Mouse (Mus musculus) heart, embryonic 16.5 days (tissue): ENCODE data around the gene Fam57b. TPM values are rescaled to one million over a fixed set of nuclear protein-coding genes. Genes with fewer than 3 reads are reported as not detected.

Experiments used
- ATAC-seq: fragments of 200-750 bp; cut with Nextera tagmentation; replicated peaks from 2 replicates; pipeline ENCODE4 v1.8.0; 2017; ENCODE audit warnings: moderate number of reproducible peaks; ENCODE audit not compliant: insufficient read depth, low FRiP score; ENCODE audit errors: extremely low read depth
- H3K27ac ChIP-seq: fragments of 300-500 bp; sonication (generic); 2 replicates; pipeline ENCODE4 v1.5.1; 2014; ENCODE audit warnings: mild to moderate bottlenecking, low read length, control low read depth, moderate library complexity
- H3K27me3 ChIP-seq: fragments of 300-500 bp; sonication (generic); 2 replicates; pipeline ENCODE4 v1.6.1; 2014; ENCODE audit warnings: low read length, mixed read lengths; ENCODE audit not compliant: control insufficient read depth, insufficient read depth
- H3K36me3 ChIP-seq: fragments of 300-500 bp; sonication (generic); 2 replicates; pipeline ENCODE4 v1.6.1; 2014; ENCODE audit not compliant: control insufficient read depth, insufficient read depth
- H3K4me1 ChIP-seq: fragments of 300-500 bp; sonication (generic); 2 replicates; pipeline ENCODE4 v1.6.1; 2014; ENCODE audit warnings: low read length, mixed read lengths; ENCODE audit not compliant: control insufficient read depth, insufficient read depth
- H3K4me2 ChIP-seq: fragments of 300-500 bp; sonication (generic); 2 replicates; pipeline ENCODE4 v1.6.1; 2014; ENCODE audit warnings: low read depth, mild to moderate bottlenecking, control low read depth, low read length
- H3K4me3 ChIP-seq: fragments of 300-500 bp; sonication (generic); 2 replicates; pipeline ENCODE4 v1.5.1; 2014; ENCODE audit warnings: mild to moderate bottlenecking, control low read depth, low read length
- H3K9ac ChIP-seq: fragments of 300-500 bp; sonication (generic); 2 replicates; pipeline ENCODE4 v1.6.1; 2014; ENCODE audit warnings: low read length, control low read depth
- H3K9me3 ChIP-seq: fragments of 300-500 bp; sonication (generic); replicated peaks from 2 replicates; pipeline ENCODE4 v1.6.1; 2016; ENCODE audit warnings: low read length; ENCODE audit not compliant: control insufficient read depth
- WGBS: fragments of 180-500 bp; shearing (Covaris S2); extraction: QIAGEN DNeasy Blood & Tissue Kit; methylation state at CpG from one replicate; pipeline ENCODE4 v1.1.7; 2014; 5-methylcytosine and 5-hydroxymethylcytosine counted together
- polyA plus RNA-seq: library from polyadenylated mRNA; unstranded; fragments of >200 nt; fragmentation: Nextera tagmentation; extraction: Ambion mirVana; gene quantifications from 2 replicates; pipeline ENCODE4 v1.2.1, GENCODE M21; 2015

Gene Fam57b
- polyA plus RNA-seq, 1 experiment from 2014 or later, result 1.4 TPM

GRCm38 (mm10) chr7:126847421-126848398 lies 50.2 kb downstream of the Fam57b start:
- H3K4me3 ChIP-seq, result peak overlapping the region; percentile 59
- H3K27ac ChIP-seq, result no peak overlapping the region

GRCm38 (mm10) chr7:126848794-126849193 lies 51.3 kb downstream of the Fam57b start:
- H3K27ac ChIP-seq, result no peak overlapping the region
- no peaks in the 10 kb centered on the region for H3K9me3 ChIP-seq
- ATAC-seq, result no peak
- no peak overlapping the region for H3K9ac ChIP-seq
- peaks cover 28% of the 10 kb centered on the region for H3K27me3 ChIP-seq
- H3K4me1 ChIP-seq, result 0 out of 2 replicates have a peak, but pooled peaks cover 6% of the 10 kb centered on the region
- H3K4me3 ChIP-seq, result no peak overlapping the region
- no peak overlapping the region for H3K4me2 ChIP-seq
- peaks cover 10% of the 10 kb centered on the region for H3K36me3 ChIP-seq
- 32% methylated on average over 10 of the region's 10 CpGs for WGBS

More at GRCm38 (mm10) chr7:126847421-126848398, 50.2 kb downstream of the Fam57b start:
- no peaks in the 10 kb centered on the region for H3K9me3 ChIP-seq
- ATAC-seq, result no peak
- 0 out of 2 replicates have a peak, but pooled peaks cover 6% of the 10 kb centered on the region for H3K4me1 ChIP-seq
- peaks cover 7% of the 10 kb centered on the region for H3K36me3 ChIP-seq
- peaks cover 28% of the 10 kb centered on the region for H3K27me3 ChIP-seq
- H3K4me2 ChIP-seq, result peak overlapping the region; percentile 95
- H3K9ac ChIP-seq, result peak overlapping the region; percentile 62
- WGBS, result under 1% methylated on average over 73 of the region's 74 CpGs

- no peak overlapping the region for H3K4me3 ChIP-seq
- H3K9me3 ChIP-seq, result no peaks in the 10 kb centered on the region
- peaks cover 28% of the 10 kb centered on the region for H3K27me3 ChIP-seq
- WGBS, result 58% methylated on average over 6 of the region's 6 CpGs
- H3K4me2 ChIP-seq, result no peak overlapping the region
- no peak overlapping the region for H3K27ac ChIP-seq
- H3K9ac ChIP-seq, result no peak overlapping the region
- no peak for ATAC-seq
- H3K36me3 ChIP-seq, result peaks cover 16% of the 10 kb centered on the region
- 0 out of 2 replicates have a peak, but pooled peaks cover 6% of the 10 kb centered on the region for H3K4me1 ChIP-seq
Observed at GRCm38 (mm10) chr7:126850161-126850560, 52.7 kb downstream of the Fam57b start.

GRCm38 (mm10) chr7:126851192-126851591 lies 53.7 kb downstream of the Fam57b start:
- no peak overlapping the region for H3K4me2 ChIP-seq
- no peak overlapping the region for H3K9ac ChIP-seq
- H3K9me3 ChIP-seq, result no peaks in the 10 kb centered on the region
- H3K27me3 ChIP-seq, result peaks cover 28% of the 10 kb centered on the region
- ATAC-seq, result no peak
- 55% methylated on average over 12 of the region's 12 CpGs for WGBS
- peaks cover 22% of the 10 kb centered on the region for H3K36me3 ChIP-seq
- no peak overlapping the region for H3K27ac ChIP-seq
- 0 out of 2 replicates have a peak, but pooled peaks cover 6% of the 10 kb centered on the region for H3K4me1 ChIP-seq
- no peak overlapping the region for H3K4me3 ChIP-seq

GRCm38 (mm10) chr7:126853454-126853853 lies 56.0 kb downstream of the Fam57b start:
- H3K27me3 ChIP-seq, result peaks cover 11% of the 10 kb centered on the region
- no peak overlapping the region for H3K9ac ChIP-seq
- no peak overlapping the region for H3K4me2 ChIP-seq
- H3K36me3 ChIP-seq, result peaks cover 35% of the 10 kb centered on the region
- no peak for ATAC-seq
- 91% methylated on average over 5 of the region's 5 CpGs for WGBS
- no peak overlapping the region for H3K27ac ChIP-seq
- H3K9me3 ChIP-seq, result no peaks in the 10 kb centered on the region
- no peaks in the 10 kb centered on the region for H3K4me1 ChIP-seq
- no peak overlapping the region for H3K4me3 ChIP-seq

- peaks cover 45% of the 10 kb centered on the region for H3K36me3 ChIP-seq
- 78% methylated on average over 3 of the region's 3 CpGs for WGBS
- H3K9ac ChIP-seq, result no peak overlapping the region
- peaks cover under 1% of the 10 kb centered on the region for H3K4me1 ChIP-seq
- H3K4me3 ChIP-seq, result no peak overlapping the region
- no peak overlapping the region for H3K4me2 ChIP-seq
- H3K27me3 ChIP-seq, result no peaks in the 10 kb centered on the region
- no peak overlapping the region for H3K27ac ChIP-seq
- no peak for ATAC-seq
- no peaks in the 10 kb centered on the region for H3K9me3 ChIP-seq
Observed at GRCm38 (mm10) chr7:126855641-126856040, 58.2 kb downstream of the Fam57b start.

GRCm38 (mm10) chr7:126856741-126857420 lies 59.4 kb downstream of the Fam57b start:
- H3K4me2 ChIP-seq, result no peak overlapping the region
- H3K27me3 ChIP-seq, result no peaks in the 10 kb centered on the region
- H3K36me3 ChIP-seq, result peaks cover 42% of the 10 kb centered on the region
- WGBS, result 77% methylated on average over 9 of the region's 9 CpGs
- no peak overlapping the region for H3K9ac ChIP-seq
- peaks cover 8% of the 10 kb centered on the region for H3K4me1 ChIP-seq
- no peak for ATAC-seq
- H3K9me3 ChIP-seq, result no peaks in the 10 kb centered on the region
- H3K4me3 ChIP-seq, result no peak overlapping the region
- H3K27ac ChIP-seq, result no peak overlapping the region

GRCm38 (mm10) chr7:126860987-126861386 lies 63.5 kb downstream of the Fam57b start:
- Histone ChIP-seq H3K9me3 (no peaks in the 10 kb centered on the region), H3K27ac (no peak overlapping the region), H3K27me3 (no peaks in the 10 kb centered on the region), H3K36me3 (peaks cover 41% of the 10 kb centered on the region), H3K9ac (peak overlapping the region; percentile 81), H3K4me2 (peak overlapping the region; percentile 92), H3K4me1 (peaks cover 20% of the 10 kb centered on the region), H3K4me3 (peak overlapping the region; percentile 76)
- 60% methylated on average over 5 of the region's 5 CpGs for WGBS
- no peak for ATAC-seq
